Mouse (Mus musculus) spleen, adult 2 months (tissue): ENCODE results near the gene AI661453.

Experiments used
- CTCF ChIP-seq: fragments of 200-500 bp; IDR thresholded peaks from 2 replicates; pipeline ENCODE4 v1.5.1; 2011; ENCODE audit warnings: mild to moderate bottlenecking, inconsistent platforms; ENCODE audit not compliant: insufficient read depth, insufficient read length, insufficient replicate concordance; ENCODE audit errors: extremely low read depth
- POLR2A ChIP-seq: fragments of 200-500 bp; IDR thresholded peaks from 2 replicates; pipeline ENCODE4 v1.6.1; 2011; ENCODE audit warnings: low read depth, low read length, inconsistent platforms

- TF ChIP-seq CTCF, result no peak
- no peak for TF ChIP-seq POLR2A
Measured at GRCm38 (mm10) chr17:47462728-47463388, 26.4 kb downstream of the AI661453 start.
